Mouse (Mus musculus): ENCODE results near the gene Esyt1. TPM values are rescaled to one million over a fixed set of nuclear protein-coding genes. Genes with fewer than 3 reads are reported as not detected.

Gene Esyt1
- total and polyA plus RNA-seq, 3 experiments = 20.2 to 48.0 (median 38.2) TPM

- TF ChIP-seq CTCF (conservative IDR thresholded peaks at IDR 0.05 in 1 of 2, IDR thresholded peaks at IDR 0.05 in 1 of 2; ENCODE audit: low read depth in 2 of 2, low read length in 2 of 2) (no peak), MAZ (IDR thresholded peaks at IDR 0.05; ENCODE audit: low read depth, low read length) (peak; percentile 65), CHD1 (IDR thresholded peaks at IDR 0.05; ENCODE audit: low read depth, low read length) (no peak), ZMIZ1 (IDR thresholded peaks at IDR 0.05; ENCODE audit: low read depth, low read length) (peak; percentile 86; the same call in 1 of the 2 replicates), RCOR1 (conservative IDR thresholded peaks at IDR 0.05; ENCODE audit: low read depth, low read length) (no peak), ZNF384 (IDR thresholded peaks at IDR 0.05; ENCODE audit: low read depth, low read length) (peak; percentile 54), POLR2A (IDR thresholded peaks at IDR 0.05; ENCODE audit: low read depth, low read length) (peak; percentile 82), ZKSCAN1 (IDR thresholded peaks at IDR 0.05; ENCODE audit: borderline replicate concordance, low read depth, low read length) (no peak), HCFC1 (IDR thresholded peaks at IDR 0.05; ENCODE audit: low read depth, low read length) (peak; percentile 100), GABPA (IDR thresholded peaks at IDR 0.05; ENCODE audit: insufficient replicate concordance, low read depth, low read length) (peak; percentile 84; the same call in 1 of the 2 replicates), NELFE (IDR thresholded peaks at IDR 0.05; ENCODE audit: low read depth, low read length) (peak; percentile 73)
Measured at GRCm38 (mm10) chr10:128565788-128566531, 40.3 kb upstream of the Esyt1 start, which contains the start of gene Pa2g4 (continued).

- H3K4me3 ChIP-seq (replicated peaks in 1 of 3; ENCODE audit: low read depth in 2 of 3, low read length in 2 of 3, poor library complexity in 1 of 3) = peak overlapping the region; percentile 85 to 98 (median 94)
- dilution Hi-C loops (cut with MboI; ENCODE audit: extremely low pct_ligation_motif_present, extremely low pct_unique_long_range_greater_than_20kb, low sequenced_read_pairs) = no loop called here
- peak overlapping the region; percentile 59 for H3K27ac ChIP-seq (ENCODE audit: insufficient read depth, low read depth)
- DNase-seq (ENCODE audit: extremely low read depth) = peak; percentile 45
- peaks cover 38% of the 10 kb centered on the region for H3K79me2 ChIP-seq (replicated peaks; ENCODE audit: control insufficient read depth, extremely low read depth, insufficient read depth, poor library complexity, severe bottlenecking)
- in situ Hi-C loops (cut with MboI; ENCODE audit: low pct_ligation_motif_present, low pct_unique_long_range_greater_than_20kb, low sequenced_read_pairs) = no loop called here
- peak overlapping the region; percentile 83 for H3K9ac ChIP-seq (ENCODE audit: insufficient read depth, low read depth)
- peak overlapping the region; percentile 81 for H3K4me2 ChIP-seq (ENCODE audit: insufficient read depth, low read depth, poor library complexity, severe bottlenecking)
- H3K27me3 ChIP-seq (replicated peaks) = no peaks in the 10 kb centered on the region
- H3K4me1 ChIP-seq (ENCODE audit: control insufficient read depth in 1 of 2, insufficient read depth in 2 of 2) = peaks cover 4 to 27% of the 10 kb centered on the region in 2 experiments; a peak in 2 of 4 replicates
- no peaks in the 10 kb centered on the region for H3K9me3 ChIP-seq (replicated peaks; ENCODE audit: low read length)
- TF ChIP-seq MXI1 (IDR thresholded peaks at IDR 0.05; ENCODE audit: low read depth, low read length) (peak; percentile 96), ZMIZ1 (IDR thresholded peaks at IDR 0.05; ENCODE audit: low read depth, low read length) (no peak), MYC (IDR thresholded peaks at IDR 0.05; ENCODE audit: low read depth, low read length) (peak; percentile 99), CHD2 (IDR thresholded peaks at IDR 0.05; ENCODE audit: low read length) (no peak), POLR2A (IDR thresholded peaks at IDR 0.05; ENCODE audit: low read depth, low read length) (no peak), USF1 (IDR thresholded peaks at IDR 0.05; ENCODE audit: low read depth, low read length) (no peak), TCF12 (IDR thresholded peaks at IDR 0.05; ENCODE audit: low read depth, low read length) (peak; percentile 47; the same call in 1 of the 2 replicates), BHLHE40 (IDR thresholded peaks at IDR 0.05; ENCODE audit: low read depth, low read length) (peak; percentile 93), NELFE (IDR thresholded peaks at IDR 0.05; ENCODE audit: low read depth, low read length) (0 out of 2 replicates have a peak, but pooled peaks have one; percentile 21), MAZ (IDR thresholded peaks at IDR 0.05; ENCODE audit: low read depth, low read length) (no peak), ZNF384 (IDR thresholded peaks at IDR 0.05; ENCODE audit: low read depth, low read length) (no peak), MAX (IDR thresholded peaks at IDR 0.05; ENCODE audit: low read length) (peak; percentile 98), SIN3A (IDR thresholded peaks at IDR 0.05; ENCODE audit: low read length) (peak; percentile 45), SMC3 (IDR thresholded peaks at IDR 0.05; ENCODE audit: low read depth, low read length) (no peak)
- peaks cover 35 to 60% of the 10 kb centered on the region in 2 experiments for H3K36me3 ChIP-seq (replicated peaks in 1 of 2; ENCODE audit: control insufficient read depth in 1 of 2, insufficient read depth in 1 of 2, low read length in 1 of 2)
Measured at GRCm38 (mm10) chr10:128565206-128565787, 39.6 kb upstream of the Esyt1 start.

Measured in CH12.LX (cell line).